Comparison of ENCODE assay signal across 21 mouse cellular contexts in genomic region chr6:139777576-139778282, GRCm38 (mm10).
DNase-seq lines count a peak whose midpoint lies in the region; ATAC-seq and TF ChIP-seq lines count a peak whose summit lies in the region.
"Had no signal": no experiment of that assay in that cellular context is flagged by ENCODE, and none has a peak within 500 bp of the region (broad histone marks: within the 10 kb centered on the region; RNA-seq: fewer than 3 reads in every experiment).

No protein-coding gene starts in this region.

- H3K4me3 ChIP-seq in kidney, postnatal 0 days (replicated peaks; ENCODE audit: low read depth, low read length), result no peak overlapping the region
- no peak overlapping the region for H3K4me3 ChIP-seq in lung, embryonic 16.5 days (ENCODE audit: low read length)
- H3K4me3 ChIP-seq in heart, embryonic 12.5 days, result no peak overlapping the region
- H3K4me3 ChIP-seq in gastrocnemius, adult 2 months, result no peak overlapping the region
- H3K4me3 ChIP-seq: embryonic facial prominence, embryonic 13.5 days; heart, embryonic 15.5 days; hindbrain, embryonic 10.5 days; liver, embryonic 15.5 days; midbrain, embryonic 10.5 days; stomach, embryonic 15.5 days had no signal

- H3K9ac ChIP-seq in kidney, postnatal 0 days (ENCODE audit: low read depth, low read length), result no peak overlapping the region
- H3K9ac ChIP-seq in lung, embryonic 16.5 days (ENCODE audit: low read length), result no peak overlapping the region
- no peak overlapping the region for H3K9ac ChIP-seq in heart, embryonic 12.5 days
- H3K9ac ChIP-seq: embryonic facial prominence, embryonic 13.5 days; heart, embryonic 15.5 days; liver, embryonic 15.5 days; stomach, embryonic 15.5 days had no signal

- H3K27me3 ChIP-seq in kidney, postnatal 0 days (ENCODE audit: insufficient read depth, low read length), result no peaks in the 10 kb centered on the region
- H3K27me3 ChIP-seq in lung, embryonic 16.5 days (ENCODE audit: control insufficient read depth, insufficient read depth, low read depth, low read length), result no peaks in the 10 kb centered on the region
- H3K27me3 ChIP-seq in heart, embryonic 12.5 days (replicated peaks), result no peaks in the 10 kb centered on the region
- H3K27me3 ChIP-seq: embryonic facial prominence, embryonic 13.5 days; heart, embryonic 15.5 days; liver, embryonic 15.5 days; stomach, embryonic 15.5 days had no signal

- intact Hi-C loops in gastrocnemius, adult 2 months (cut with DNase I), result no loop called here

- TF ChIP-seq CTCF in kidney, postnatal 0 days (IDR thresholded peaks at IDR 0.05; ENCODE audit: low read depth), result no peak
- TF ChIP-seq CTCF in gastrocnemius, adult 2 months (IDR thresholded peaks at IDR 0.05), result no peak

- H3K36me3 ChIP-seq in kidney, postnatal 0 days (ENCODE audit: insufficient read depth, low read length), result no peaks in the 10 kb centered on the region
- no peaks in the 10 kb centered on the region for H3K36me3 ChIP-seq in lung, embryonic 16.5 days (ENCODE audit: control insufficient read depth, insufficient read depth, low read length)
- H3K36me3 ChIP-seq in heart, embryonic 12.5 days, result no peaks in the 10 kb centered on the region
- H3K36me3 ChIP-seq: embryonic facial prominence, embryonic 13.5 days; heart, embryonic 15.5 days; hindbrain, embryonic 10.5 days; liver, embryonic 15.5 days; midbrain, embryonic 10.5 days; stomach, embryonic 15.5 days had no signal

- peak; percentile 79 for DNase-seq in kidney, postnatal 0 days (ENCODE audit: low spot score)
- DNase-seq in kidney, adult 8-10 months, result no peak
- DNase-seq in embryo, embryonic 10 days (ENCODE audit: low spot score), result peak; percentile 59
- DNase-seq in forelimb bud, embryonic 11.5 days (ENCODE audit: low read depth, low spot score), result peak; percentile 21
- DNase-seq in gastrocnemius, adult 2 months, result no peak
- DNase-seq in MN1 (ENCODE audit: low spot score), result no peak
- DNase-seq: adrenal gland, postnatal 10 days; B cell, adult 2 months; cerebellum, adult 11-12 months; cerebellum, postnatal 36 days; heart, adult 11 months; thymus, adult 2 months had no signal

- no peaks in the 10 kb centered on the region for H3K4me1 ChIP-seq in kidney, postnatal 0 days (replicated peaks; ENCODE audit: insufficient read depth, low read length)
- peaks cover 7% of the 10 kb centered on the region for H3K4me1 ChIP-seq in lung, embryonic 16.5 days (replicated peaks; ENCODE audit: control insufficient read depth, insufficient read depth, low read length)
- no peaks in the 10 kb centered on the region for H3K4me1 ChIP-seq in heart, embryonic 12.5 days (replicated peaks)
- H3K4me1 ChIP-seq: embryonic facial prominence, embryonic 13.5 days; heart, embryonic 15.5 days; hindbrain, embryonic 10.5 days; liver, embryonic 15.5 days; midbrain, embryonic 10.5 days; stomach, embryonic 15.5 days had no signal

- H3K27ac ChIP-seq in kidney, postnatal 0 days, result no peak overlapping the region
- H3K27ac ChIP-seq in lung, embryonic 16.5 days (ENCODE audit: low read length), result peak overlapping the region; percentile 40; the same call in 1 of the 2 replicates
- no peak overlapping the region for H3K27ac ChIP-seq in heart, embryonic 12.5 days (ENCODE audit: poor library complexity, severe bottlenecking)
- H3K27ac ChIP-seq in gastrocnemius, adult 2 months, result no peak overlapping the region
- H3K27ac ChIP-seq: embryonic facial prominence, embryonic 13.5 days; heart, embryonic 15.5 days; hindbrain, embryonic 10.5 days; liver, embryonic 15.5 days; midbrain, embryonic 10.5 days; stomach, embryonic 15.5 days had no signal

- WGBS in kidney, postnatal 0 days, result 22% methylated on average over 11 of the region's 11 CpGs
- 36% methylated on average over 11 of the region's 11 CpGs for WGBS in lung, embryonic 16.5 days
- WGBS in heart, embryonic 12.5 days, result 68% methylated on average over 11 of the region's 11 CpGs

- no peak; the same call in 1 of the 2 replicates for ATAC-seq in kidney, postnatal 0 days (replicated peaks; ENCODE audit: low FRiP score, low read depth)
- ATAC-seq in lung, embryonic 16.5 days (ENCODE audit: low read depth), result peak; percentile 96
- no peak for ATAC-seq in heart, embryonic 12.5 days (ENCODE audit: insufficient number of reproducible peaks, low FRiP score)
- ATAC-seq: forebrain, embryonic 16.5 days had no signal

- H3K9me3 ChIP-seq in kidney, postnatal 0 days (replicated peaks; ENCODE audit: low read length), result no peaks in the 10 kb centered on the region
- no peaks in the 10 kb centered on the region for H3K9me3 ChIP-seq in lung, embryonic 16.5 days (ENCODE audit: control insufficient read depth, low read length)
- H3K9me3 ChIP-seq in heart, embryonic 12.5 days (replicated peaks), result no peaks in the 10 kb centered on the region
- H3K9me3 ChIP-seq: embryonic facial prominence, embryonic 13.5 days; heart, embryonic 15.5 days; hindbrain, embryonic 10.5 days; liver, embryonic 15.5 days; midbrain, embryonic 10.5 days; stomach, embryonic 15.5 days had no signal

- no peak overlapping the region for H3K4me2 ChIP-seq in kidney, postnatal 0 days (ENCODE audit: low read length)
- H3K4me2 ChIP-seq in lung, embryonic 16.5 days (ENCODE audit: low read depth, low read length), result no peak overlapping the region
- H3K4me2 ChIP-seq in heart, embryonic 12.5 days, result no peak overlapping the region
- H3K4me2 ChIP-seq: embryonic facial prominence, embryonic 13.5 days; heart, embryonic 15.5 days; liver, embryonic 15.5 days had no signal

Comparison
In these comparisons a context has a peak if more than half of its experiments do, and no peak if none do; other contexts are left out.
1. DNase-seq: peak in kidney, postnatal 0 days (single experiment), embryo, embryonic 10 days (single experiment) and forelimb bud, embryonic 11.5 days (single experiment); none in kidney, adult 8-10 months (0 of 2), gastrocnemius, adult 2 months (single experiment) and MN1 (single experiment).